Mouse (Mus musculus): ENCODE data around the gene Sema3g.
A peak's percentile ranks its signal among the peaks of the same experiment; 100 is the strongest.

The Sema3g gene

GRCm38 (mm10) chr14:31197547-31198516 is 19.8 kb upstream of the Sema3g start:
- DNase-seq: peak; percentile 37 to 43

GRCm38 (mm10) chr14:31199599-31199998 is 18.1 kb upstream of the Sema3g start:
- DNase-seq: no peak

- no peak for DNase-seq
Measured at GRCm38 (mm10) chr14:31200038-31200437, 17.6 kb upstream of the Sema3g start.

- no peak for DNase-seq
Measured at GRCm38 (mm10) chr14:31204844-31205243, 12.8 kb upstream of the Sema3g start.

- no peak for DNase-seq
Measured at GRCm38 (mm10) chr14:31205244-31205561, 12.5 kb upstream of the Sema3g start.

- DNase-seq: peak; percentile 60 to 76
Measured at GRCm38 (mm10) chr14:31205562-31206467, 11.8 kb upstream of the Sema3g start.

GRCm38 (mm10) chr14:31206472-31206981 is 11.1 kb upstream of the Sema3g start:
- peak; percentile 97 to 99 for DNase-seq

GRCm38 (mm10) chr14:31207070-31207830 is 10.4 kb upstream of the Sema3g start:
- no peak for DNase-seq

GRCm38 (mm10) chr14:31208084-31208483 is 9.6 kb upstream of the Sema3g start, which contains the start of gene Tnnc1:
Tnnc1 (plus strand) TSS chr14:31208312.
- no peak for DNase-seq

GRCm38 (mm10) chr14:31209133-31209557 is 8.5 kb upstream of the Sema3g start:
- no peak for DNase-seq

- DNase-seq: no peak
Measured at GRCm38 (mm10) chr14:31211854-31212253, 5.8 kb upstream of the Sema3g start.

GRCm38 (mm10) chr14:31212499-31212898 is 5.2 kb upstream of the Sema3g start:
- DNase-seq: no peak

GRCm38 (mm10) chr14:31213868-31214267 is 3.8 kb upstream of the Sema3g start:
- DNase-seq: no peak

- no peak for DNase-seq
Measured at GRCm38 (mm10) chr14:31214684-31215083, 3.0 kb upstream of the Sema3g start.

GRCm38 (mm10) chr14:31215157-31216002 is 2.3 kb upstream of the Sema3g start:
- peak; percentile 82 to 86 for DNase-seq

GRCm38 (mm10) chr14:31216846-31217245 is 814 bp upstream of the Sema3g start, which contains the start of gene Nisch:
Nisch (minus strand) TSS chr14:31216946.
- DNase-seq: no peak

- DNase-seq: peak in 1 of 2 experiments; percentile 27
Measured at GRCm38 (mm10) chr14:31226978-31227377, 9.3 kb downstream of the Sema3g start.

GRCm38 (mm10) chr14:31228234-31228633 is 10.6 kb downstream of the Sema3g start:
- peak; percentile 54 to 69 for DNase-seq

GRCm38 (mm10) chr14:31230442-31230841 is 12.8 kb downstream of the Sema3g start:
- DNase-seq: no peak

- peak; percentile 27 to 32 for DNase-seq
Measured at GRCm38 (mm10) chr14:31232404-31233069, 14.9 kb downstream of the Sema3g start.
